Mouse (Mus musculus): ENCODE results near the gene Dis3l. TPM values are rescaled to one million over a fixed set of nuclear protein-coding genes. Genes with fewer than 3 reads are reported as not detected.

Dis3l gene
- total and polyA plus RNA-seq, 3 experiments: 5.6 to 20.7 (median 18.9) TPM

DNA sequence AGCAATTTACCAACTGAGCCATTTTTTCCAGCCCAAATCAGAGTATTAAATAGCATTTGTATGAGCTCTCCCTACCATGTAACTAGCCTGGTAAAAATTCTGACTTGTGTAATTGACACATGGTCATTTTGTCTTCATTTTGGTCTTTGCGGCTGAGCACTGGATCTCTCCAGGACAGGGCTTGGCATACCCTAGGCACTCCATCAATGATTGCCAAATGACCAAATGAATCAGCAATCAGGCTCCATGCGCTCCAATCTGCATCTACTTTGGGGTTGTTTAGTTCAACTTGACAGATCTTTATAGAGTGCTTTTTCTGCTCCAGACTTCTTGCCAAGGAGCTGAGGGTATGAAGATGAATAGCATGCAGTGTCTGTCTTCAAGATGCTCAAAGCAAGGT lies 35.3 kb upstream of the Dis3l start:
- DNase-seq (ENCODE audit: low spot score) (no peak), ATAC-seq (ENCODE audit: extremely low read depth, insufficient number of reproducible peaks, low FRiP score, poor library complexity, severe bottlenecking) (no peak)
- H3K9me3 ChIP-seq (replicated peaks): no peaks in the 10 kb centered on the region
- no peak overlapping the region for H3K4me3 ChIP-seq (ENCODE audit: low read depth, low read length)
- peaks cover 12% of the 10 kb centered on the region for H3K27me3 ChIP-seq (ENCODE audit: insufficient read depth, low read length)
- TF ChIP-seq CTCF (IDR thresholded peaks at IDR 0.05; ENCODE audit: low read depth, low read length) (no peak), GATA2 (IDR thresholded peaks at IDR 0.05; ENCODE audit: borderline replicate concordance, low read depth, low read length) (no peak), TAL1 (conservative IDR thresholded peaks at IDR 0.05; ENCODE audit: low read depth, low read length) (no peak), GATA1 (IDR thresholded peaks at IDR 0.05; ENCODE audit: borderline replicate concordance, low read length) (no peak), POLR2AphosphoS5 (IDR thresholded peaks at IDR 0.05; ENCODE audit: insufficient replicate concordance, low read depth, low read length) (no peak)
- no peaks in the 10 kb centered on the region for H3K4me1 ChIP-seq (ENCODE audit: insufficient read depth, low read depth, low read length)
- H3K36me3 ChIP-seq (replicated peaks): no peaks in the 10 kb centered on the region

DNA sequence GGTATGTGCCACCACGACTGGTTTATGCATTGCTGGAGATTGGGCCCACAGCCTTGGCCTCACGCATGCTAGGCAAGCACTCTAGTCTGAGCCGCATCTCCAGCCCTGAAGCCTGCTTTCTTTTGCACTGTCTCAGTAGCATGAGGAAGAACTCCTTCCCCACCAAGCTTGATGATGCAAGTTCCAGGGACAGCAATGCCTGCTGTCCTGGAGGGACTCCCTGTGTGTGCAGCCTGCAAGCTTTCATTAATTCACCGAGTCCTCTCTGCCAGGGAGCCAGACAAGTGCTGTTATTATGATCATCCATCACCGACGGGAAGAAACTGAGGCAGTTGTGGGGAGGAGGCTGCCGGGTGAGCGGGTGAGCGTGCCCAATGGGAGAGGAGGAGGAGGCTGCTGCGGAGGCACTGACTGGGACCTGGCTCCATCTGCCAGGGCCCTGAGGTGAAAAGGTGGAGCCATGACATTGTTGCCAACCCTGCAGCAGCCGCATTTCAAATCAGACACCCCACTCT lies 30.3 kb upstream of the Dis3l start:
- H3K27me3 ChIP-seq (ENCODE audit: insufficient read depth, low read length): peaks cover 11% of the 10 kb centered on the region
- no peak for TF ChIP-seq GATA2 (IDR thresholded peaks at IDR 0.05; ENCODE audit: borderline replicate concordance, low read depth, low read length)
- TF ChIP-seq CTCF (IDR thresholded peaks at IDR 0.05; ENCODE audit: low read depth, low read length): no peak
- TF ChIP-seq GATA1 (IDR thresholded peaks at IDR 0.05; ENCODE audit: borderline replicate concordance, low read length): no peak
- no peak for TF ChIP-seq TAL1 (conservative IDR thresholded peaks at IDR 0.05; ENCODE audit: low read depth, low read length)
- no peak overlapping the region for H3K4me3 ChIP-seq (ENCODE audit: low read depth, low read length)
- no peaks in the 10 kb centered on the region for H3K4me1 ChIP-seq (ENCODE audit: insufficient read depth, low read depth, low read length)
- H3K9me3 ChIP-seq (replicated peaks): no peaks in the 10 kb centered on the region
- ATAC-seq (ENCODE audit: extremely low read depth, insufficient number of reproducible peaks, low FRiP score, poor library complexity, severe bottlenecking): no peak
- H3K36me3 ChIP-seq (replicated peaks): no peaks in the 10 kb centered on the region
- DNase-seq (ENCODE audit: low spot score): no peak

DNA sequence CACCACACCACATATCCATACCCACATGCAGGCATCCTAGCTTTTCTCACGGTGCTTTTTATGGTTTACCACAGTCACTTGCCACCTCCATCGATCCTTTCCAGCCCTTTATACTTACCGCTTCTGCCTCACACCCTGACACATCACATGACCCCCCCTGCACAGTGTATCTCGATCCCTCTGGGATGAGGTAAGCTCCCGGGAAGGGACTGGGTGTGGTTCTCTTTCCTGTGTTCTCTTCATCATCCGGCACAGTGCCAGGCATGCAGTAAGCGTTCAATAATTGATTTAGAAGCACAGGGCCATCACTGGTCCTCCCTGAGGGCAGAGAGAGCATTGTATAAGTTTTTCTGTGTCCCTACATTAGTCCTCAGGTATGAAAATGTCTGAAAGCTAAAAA lies 28.8 kb upstream of the Dis3l start:
- no peaks in the 10 kb centered on the region for H3K36me3 ChIP-seq (replicated peaks)
- no peak for TF ChIP-seq TAL1 (conservative IDR thresholded peaks at IDR 0.05; ENCODE audit: low read depth, low read length)
- TF ChIP-seq CTCF (IDR thresholded peaks at IDR 0.05; ENCODE audit: low read depth, low read length): no peak
- no peak for TF ChIP-seq GATA2 (IDR thresholded peaks at IDR 0.05; ENCODE audit: borderline replicate concordance, low read depth, low read length)
- TF ChIP-seq POLR2AphosphoS5 (IDR thresholded peaks at IDR 0.05; ENCODE audit: insufficient replicate concordance, low read depth, low read length): no peak
- TF ChIP-seq GATA1 (IDR thresholded peaks at IDR 0.05; ENCODE audit: borderline replicate concordance, low read length): no peak
- peaks cover 9% of the 10 kb centered on the region for H3K27me3 ChIP-seq (ENCODE audit: insufficient read depth, low read length)
- no peaks in the 10 kb centered on the region for H3K4me1 ChIP-seq (ENCODE audit: insufficient read depth, low read depth, low read length)
- no peak overlapping the region for H3K4me3 ChIP-seq (ENCODE audit: low read depth, low read length)
- ATAC-seq (ENCODE audit: extremely low read depth, insufficient number of reproducible peaks, low FRiP score, poor library complexity, severe bottlenecking) (no peak), DNase-seq (ENCODE audit: low spot score) (no peak)
- no peaks in the 10 kb centered on the region for H3K9me3 ChIP-seq (replicated peaks)

DNA sequence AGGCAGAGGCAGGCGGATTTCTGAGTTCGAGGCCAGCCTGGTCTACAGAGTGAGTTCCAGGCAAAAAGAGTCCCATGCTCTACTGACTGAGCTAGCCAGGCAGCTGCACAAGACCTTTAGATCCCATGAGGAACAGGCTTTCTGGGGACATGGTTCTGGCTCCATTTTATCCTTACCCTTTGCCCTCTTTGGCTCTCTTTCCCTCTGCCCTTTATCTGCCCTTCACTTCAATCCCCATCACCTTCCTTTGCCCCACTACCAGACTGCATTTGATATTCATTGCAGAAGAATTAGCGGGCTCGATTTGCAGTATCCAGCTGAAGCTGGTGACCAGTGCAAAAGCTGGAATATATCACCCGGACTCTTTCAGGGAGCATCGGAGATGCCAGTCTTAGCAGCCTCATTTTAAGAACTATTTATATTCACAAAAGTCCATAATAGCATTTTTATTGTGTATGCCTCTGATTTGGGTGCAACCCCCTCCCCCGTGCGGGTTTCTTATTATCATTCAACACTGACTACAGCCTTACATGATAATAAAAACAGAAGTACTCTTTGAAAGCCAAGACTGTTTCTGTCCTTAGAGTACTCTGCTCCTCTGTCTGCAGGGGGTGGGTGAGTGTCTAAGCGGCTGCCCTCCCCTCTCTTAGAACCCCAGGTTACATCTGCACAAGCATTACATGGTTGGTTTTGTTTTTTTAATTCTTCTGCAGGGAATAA lies 20.3 kb upstream of the Dis3l start:
- no peak overlapping the region for H3K4me3 ChIP-seq (ENCODE audit: low read depth, low read length)
- DNase-seq (ENCODE audit: low spot score) (no peak), ATAC-seq (ENCODE audit: extremely low read depth, insufficient number of reproducible peaks, low FRiP score, poor library complexity, severe bottlenecking) (no peak)
- no peaks in the 10 kb centered on the region for H3K36me3 ChIP-seq (replicated peaks)
- H3K4me1 ChIP-seq (ENCODE audit: insufficient read depth, low read depth, low read length): no peaks in the 10 kb centered on the region
- no peaks in the 10 kb centered on the region for H3K9me3 ChIP-seq (replicated peaks)
- peaks cover 24% of the 10 kb centered on the region for H3K27me3 ChIP-seq (ENCODE audit: insufficient read depth, low read length)
- TF ChIP-seq CTCF (IDR thresholded peaks at IDR 0.05; ENCODE audit: low read depth, low read length) (no peak), GATA1 (IDR thresholded peaks at IDR 0.05; ENCODE audit: borderline replicate concordance, low read length) (no peak), GATA2 (IDR thresholded peaks at IDR 0.05; ENCODE audit: borderline replicate concordance, low read depth, low read length) (no peak), TAL1 (conservative IDR thresholded peaks at IDR 0.05; ENCODE audit: low read depth, low read length) (no peak), POLR2AphosphoS5 (IDR thresholded peaks at IDR 0.05; ENCODE audit: insufficient replicate concordance, low read depth, low read length) (no peak)

DNA sequence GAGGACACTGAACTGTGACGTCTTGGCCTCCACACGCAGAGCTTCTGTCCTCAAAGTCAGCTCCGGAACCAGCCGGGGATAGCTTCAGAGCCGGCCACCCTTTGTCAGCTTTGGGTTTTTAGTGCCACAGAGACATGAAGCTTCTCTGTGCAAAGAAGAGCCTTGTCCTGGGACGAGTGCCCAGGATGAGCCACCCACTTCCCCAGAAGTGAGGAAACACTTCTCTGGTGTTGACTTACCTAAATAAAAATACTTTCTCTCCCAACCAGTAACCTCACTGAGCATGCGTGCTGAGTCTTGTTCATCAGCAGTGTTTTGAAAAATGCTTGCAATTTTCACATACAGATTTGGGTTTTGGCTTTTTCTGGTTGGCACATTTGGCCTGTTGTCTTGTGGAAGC lies 14.5 kb upstream of the Dis3l start:
- TF ChIP-seq GATA2 (IDR thresholded peaks at IDR 0.05; ENCODE audit: borderline replicate concordance, low read depth, low read length) (no peak), GATA1 (IDR thresholded peaks at IDR 0.05; ENCODE audit: borderline replicate concordance, low read length) (no peak), CTCF (IDR thresholded peaks at IDR 0.05; ENCODE audit: low read depth, low read length) (no peak), TAL1 (conservative IDR thresholded peaks at IDR 0.05; ENCODE audit: low read depth, low read length) (no peak), POLR2AphosphoS5 (IDR thresholded peaks at IDR 0.05; ENCODE audit: insufficient replicate concordance, low read depth, low read length) (no peak)
- Histone ChIP-seq H3K36me3 (replicated peaks) (no peaks in the 10 kb centered on the region), H3K4me1 (ENCODE audit: insufficient read depth, low read depth, low read length) (no peaks in the 10 kb centered on the region), H3K27me3 (ENCODE audit: insufficient read depth, low read length) (peaks cover 22% of the 10 kb centered on the region), H3K9me3 (replicated peaks) (no peaks in the 10 kb centered on the region), H3K4me3 (ENCODE audit: low read depth, low read length) (no peak overlapping the region)
- no peak for ATAC-seq (ENCODE audit: extremely low read depth, insufficient number of reproducible peaks, low FRiP score, poor library complexity, severe bottlenecking)
- no peak for DNase-seq (ENCODE audit: low spot score)

DNA sequence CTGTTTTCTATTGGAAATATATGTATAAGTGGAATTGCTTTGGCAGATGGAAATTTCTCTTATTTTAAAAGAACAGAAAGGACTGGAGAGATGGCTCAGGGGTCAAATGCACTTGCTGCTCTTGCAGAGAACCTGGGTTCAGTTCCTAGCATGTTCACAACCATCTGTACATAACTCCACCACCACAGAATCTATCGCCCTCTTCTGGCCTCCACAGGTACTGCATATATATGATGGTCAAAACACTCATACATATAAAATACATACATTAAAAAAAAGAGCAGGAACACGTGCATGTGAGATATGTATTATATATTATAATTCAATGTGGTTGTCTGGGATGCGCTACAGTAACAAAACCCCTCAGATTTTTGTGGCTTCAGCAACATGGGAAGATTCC lies 10.1 kb upstream of the Dis3l start:
- peaks cover 15% of the 10 kb centered on the region for H3K27me3 ChIP-seq (ENCODE audit: insufficient read depth, low read length)
- H3K4me1 ChIP-seq (ENCODE audit: insufficient read depth, low read depth, low read length): no peaks in the 10 kb centered on the region
- H3K36me3 ChIP-seq (replicated peaks): no peaks in the 10 kb centered on the region
- H3K9me3 ChIP-seq (replicated peaks): no peaks in the 10 kb centered on the region
- no peak for DNase-seq (ENCODE audit: low spot score)
- ATAC-seq (ENCODE audit: extremely low read depth, insufficient number of reproducible peaks, low FRiP score, poor library complexity, severe bottlenecking): no peak
- no peak overlapping the region for H3K4me3 ChIP-seq (ENCODE audit: low read depth, low read length)
- 0 out of 2 replicates have a peak, but pooled peaks have one; percentile 5 for TF ChIP-seq CTCF (IDR thresholded peaks at IDR 0.05; ENCODE audit: low read depth, low read length)
- TF ChIP-seq POLR2AphosphoS5 (IDR thresholded peaks at IDR 0.05; ENCODE audit: insufficient replicate concordance, low read depth, low read length): no peak
- TF ChIP-seq GATA1 (IDR thresholded peaks at IDR 0.05; ENCODE audit: borderline replicate concordance, low read length): no peak
- no peak for TF ChIP-seq GATA2 (IDR thresholded peaks at IDR 0.05; ENCODE audit: borderline replicate concordance, low read depth, low read length)
